Mouse (Mus musculus): ENCODE measurements around the gene Plin4. TPM values are rescaled to one million over a fixed set of nuclear protein-coding genes. Genes with fewer than 3 reads are reported as not detected.
A peak's percentile ranks its signal among the peaks of the same experiment; 100 is the strongest.

Plin4 gene
- polyA plus RNA-seq, 1 experiment: 0.30 TPM

- no peaks in the 10 kb centered on the region for H3K79me2 ChIP-seq (ENCODE audit: control insufficient read depth, insufficient read depth)
- no peaks in the 10 kb centered on the region for H3K36me3 ChIP-seq (ENCODE audit: control insufficient read depth, insufficient read depth)
- TF ChIP-seq MYOG (IDR thresholded peaks at IDR 0.05; ENCODE audit: control insufficient read depth in 1 of 3, insufficient read depth in 1 of 3, insufficient read length in 2 of 3, low read depth in 2 of 3): peak in 1 of 3 experiments; percentile 3
- no peak for TF ChIP-seq TCF12 (IDR thresholded peaks at IDR 0.05; ENCODE audit: insufficient read depth, poor library complexity, severe bottlenecking)
- H3K4me3 ChIP-seq: peak overlapping the region; percentile 13
- peaks cover 33% of the 10 kb centered on the region for H3K27me3 ChIP-seq (ENCODE audit: control insufficient read depth, insufficient read depth, insufficient read length)
- H3ac ChIP-seq (ENCODE audit: control insufficient read depth, insufficient read length): no peak overlapping the region
- H3K4me2 ChIP-seq (ENCODE audit: low read depth): peak overlapping the region; percentile 82
Measured at GRCm38 (mm10) chr17:56134463-56134971, 24.9 kb upstream of the Plin4 start.

DNA sequence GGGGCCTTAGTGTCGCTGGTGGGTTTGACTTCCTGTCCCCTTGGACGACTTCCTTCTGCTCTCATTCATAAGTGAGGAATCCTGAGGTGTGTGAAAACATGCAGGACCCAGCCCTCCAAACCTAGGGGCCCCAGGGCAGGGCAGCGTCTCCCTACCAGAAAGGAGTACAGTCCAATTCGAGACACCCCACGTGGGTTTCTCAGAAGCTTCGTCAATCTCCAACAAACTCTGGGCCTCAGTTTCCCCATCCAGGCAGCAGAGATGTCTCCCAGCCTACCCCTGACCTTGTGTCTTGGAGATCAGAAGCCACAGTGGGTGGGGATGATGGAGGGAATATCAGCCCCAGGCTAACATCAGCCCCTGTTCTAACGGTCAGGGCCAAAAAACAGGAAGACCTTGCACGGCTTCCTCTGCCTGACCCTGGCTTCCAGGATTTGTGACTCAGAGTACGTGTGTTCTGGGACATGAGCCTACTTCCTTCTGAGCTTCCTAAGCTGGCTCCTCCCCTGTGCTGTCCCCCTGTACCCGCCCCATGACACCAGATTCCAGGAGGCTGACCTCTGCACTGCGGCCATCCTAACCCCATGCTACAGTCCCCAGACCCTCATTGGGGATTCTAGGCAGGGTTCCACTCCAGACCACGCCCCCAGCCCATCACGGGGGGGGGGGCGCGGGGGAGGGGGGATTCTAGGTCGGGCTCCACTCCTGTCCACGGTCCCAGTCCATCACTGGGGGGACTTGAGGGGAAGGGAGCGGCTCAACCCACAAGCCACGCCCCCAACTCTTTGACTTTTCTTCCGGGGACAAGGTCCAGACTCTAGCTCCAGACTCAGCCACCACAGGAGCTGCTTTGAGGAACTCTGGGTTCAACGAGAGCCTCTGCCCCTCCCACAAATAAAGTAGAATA is 24.1 kb upstream of the Plin4 start:
- Histone ChIP-seq H3K4me3 (peak overlapping the region; percentile 13), H3K27me3 (ENCODE audit: control insufficient read depth, insufficient read depth, insufficient read length) (peaks cover 25% of the 10 kb centered on the region), H3ac (ENCODE audit: control insufficient read depth, insufficient read length) (no peak overlapping the region), H3K4me2 (ENCODE audit: low read depth) (peak overlapping the region; percentile 82), H3K36me3 (ENCODE audit: control insufficient read depth, insufficient read depth) (no peaks in the 10 kb centered on the region), H3K79me2 (ENCODE audit: control insufficient read depth, insufficient read depth) (no peaks in the 10 kb centered on the region)
- no peak for TF ChIP-seq E2F4 (IDR thresholded peaks at IDR 0.05; ENCODE audit: insufficient read depth)
- no peak for TF ChIP-seq SRF (IDR thresholded peaks at IDR 0.05; ENCODE audit: control insufficient read depth, insufficient read length, low read depth)
- TF ChIP-seq CEBPB (IDR thresholded peaks at IDR 0.05; ENCODE audit: insufficient read depth, poor library complexity, severe bottlenecking): no peak
- TF ChIP-seq MYOG (IDR thresholded peaks at IDR 0.05; ENCODE audit: control insufficient read depth in 1 of 3, insufficient read depth in 1 of 3, insufficient read length in 2 of 3, low read depth in 2 of 3): no peak
- TF ChIP-seq USF1 (IDR thresholded peaks at IDR 0.05; ENCODE audit: low read depth): no peak
- TF ChIP-seq MYOD1 (IDR thresholded peaks at IDR 0.05; ENCODE audit: control insufficient read depth in 1 of 3, insufficient read length in 2 of 3, low read depth in 2 of 3): no peak
- TF ChIP-seq TCF3 (IDR thresholded peaks at IDR 0.05; ENCODE audit: insufficient read length, low read depth): no peak
- no peak for TF ChIP-seq POLR2A (IDR thresholded peaks at IDR 0.05; ENCODE audit: insufficient read length, low read depth)
- TF ChIP-seq MAX (IDR thresholded peaks at IDR 0.05; ENCODE audit: low read depth): no peak
- TF ChIP-seq TCF12 (IDR thresholded peaks at IDR 0.05; ENCODE audit: insufficient read depth, poor library complexity, severe bottlenecking): no peak
- TF ChIP-seq REST (IDR thresholded peaks at IDR 0.05; ENCODE audit: insufficient read depth, insufficient read length): no peak

DNA sequence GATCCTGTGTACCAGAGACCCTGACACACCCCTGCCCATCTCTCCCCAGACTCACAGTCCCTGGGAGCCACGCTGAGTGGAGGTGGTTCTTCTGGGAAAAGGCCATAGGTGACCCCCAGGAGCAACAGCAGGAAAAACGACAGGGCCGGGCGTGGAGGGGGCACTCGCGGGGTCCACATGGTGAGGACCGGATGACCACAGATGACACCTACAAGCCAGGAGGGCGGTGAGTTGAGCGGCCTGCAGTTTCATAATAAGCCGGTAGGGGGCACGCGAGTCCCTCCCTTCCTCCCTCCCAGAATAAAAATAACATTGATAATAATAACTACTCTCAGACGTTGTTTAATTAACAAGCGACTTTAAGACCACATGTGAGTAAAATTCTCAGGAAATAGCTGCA is 23.1 kb upstream of the Plin4 start:
- TF ChIP-seq MAX (IDR thresholded peaks at IDR 0.05; ENCODE audit: low read depth): no peak
- TF ChIP-seq E2F4 (IDR thresholded peaks at IDR 0.05; ENCODE audit: insufficient read depth): no peak
- no peak for TF ChIP-seq CEBPB (IDR thresholded peaks at IDR 0.05; ENCODE audit: insufficient read depth, poor library complexity, severe bottlenecking)
- no peak for TF ChIP-seq SRF (IDR thresholded peaks at IDR 0.05; ENCODE audit: control insufficient read depth, insufficient read length, low read depth)
- no peak for TF ChIP-seq TCF12 (IDR thresholded peaks at IDR 0.05; ENCODE audit: insufficient read depth, poor library complexity, severe bottlenecking)
- no peak for TF ChIP-seq TCF3 (IDR thresholded peaks at IDR 0.05; ENCODE audit: insufficient read length, low read depth)
- TF ChIP-seq USF1 (IDR thresholded peaks at IDR 0.05; ENCODE audit: low read depth): no peak
- TF ChIP-seq POLR2AphosphoS2 (IDR thresholded peaks at IDR 0.05; ENCODE audit: insufficient read length, low read depth): no peak
- no peak for TF ChIP-seq POLR2A (IDR thresholded peaks at IDR 0.05; ENCODE audit: insufficient read length, low read depth)
- TF ChIP-seq MYOG (IDR thresholded peaks at IDR 0.05; ENCODE audit: control insufficient read depth in 1 of 3, insufficient read depth in 1 of 3, insufficient read length in 2 of 3, low read depth in 2 of 3): no peak
- TF ChIP-seq REST (IDR thresholded peaks at IDR 0.05; ENCODE audit: insufficient read depth, insufficient read length): no peak
- TF ChIP-seq MYOD1 (IDR thresholded peaks at IDR 0.05; ENCODE audit: control insufficient read depth in 1 of 3, insufficient read length in 2 of 3, low read depth in 2 of 3): no peak
- no peak overlapping the region for H3ac ChIP-seq (ENCODE audit: control insufficient read depth, insufficient read length)
- no peak overlapping the region for H3K4me3 ChIP-seq
- no peaks in the 10 kb centered on the region for H3K79me2 ChIP-seq (ENCODE audit: control insufficient read depth, insufficient read depth)
- H3K4me2 ChIP-seq (ENCODE audit: low read depth): no peak overlapping the region
- H3K27me3 ChIP-seq (ENCODE audit: control insufficient read depth, insufficient read depth, insufficient read length): peaks cover 23% of the 10 kb centered on the region
- no peaks in the 10 kb centered on the region for H3K36me3 ChIP-seq (ENCODE audit: control insufficient read depth, insufficient read depth)

DNA sequence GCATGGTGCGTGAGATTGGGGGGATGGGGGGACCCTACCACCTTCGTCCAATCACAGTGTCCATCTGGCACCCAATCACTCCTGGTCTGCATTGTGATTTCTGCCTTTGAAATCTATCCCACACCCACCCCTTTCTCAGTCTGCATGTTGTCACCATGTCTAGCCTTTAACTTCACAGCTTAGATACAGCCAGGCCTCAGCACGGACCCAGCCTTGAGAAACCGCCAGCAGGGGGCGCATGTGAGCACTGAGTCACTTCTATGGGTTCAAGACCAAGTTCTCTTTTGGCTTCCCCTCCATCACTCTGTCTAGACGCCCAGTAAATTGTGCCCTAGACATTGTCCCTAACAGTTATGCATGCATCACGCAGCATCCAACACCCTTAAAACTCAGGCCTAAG is 22.2 kb upstream of the Plin4 start:
- no peaks in the 10 kb centered on the region for H3K79me2 ChIP-seq (ENCODE audit: control insufficient read depth, insufficient read depth)
- no peak overlapping the region for H3K4me3 ChIP-seq
- no peak overlapping the region for H3K4me2 ChIP-seq (ENCODE audit: low read depth)
- peaks cover 28% of the 10 kb centered on the region for H3K27me3 ChIP-seq (ENCODE audit: control insufficient read depth, insufficient read depth, insufficient read length)
- H3K36me3 ChIP-seq (ENCODE audit: control insufficient read depth, insufficient read depth): no peaks in the 10 kb centered on the region
- H3ac ChIP-seq (ENCODE audit: control insufficient read depth, insufficient read length): no peak overlapping the region
- TF ChIP-seq MYOD1 (IDR thresholded peaks at IDR 0.05; ENCODE audit: control insufficient read depth in 1 of 3, insufficient read length in 2 of 3, low read depth in 2 of 3): no peak
- no peak for TF ChIP-seq MAX (IDR thresholded peaks at IDR 0.05; ENCODE audit: low read depth)
- TF ChIP-seq POLR2AphosphoS2 (IDR thresholded peaks at IDR 0.05; ENCODE audit: insufficient read length, low read depth): no peak
- TF ChIP-seq TCF12 (IDR thresholded peaks at IDR 0.05; ENCODE audit: insufficient read depth, poor library complexity, severe bottlenecking): no peak
- TF ChIP-seq USF1 (IDR thresholded peaks at IDR 0.05; ENCODE audit: low read depth): no peak
- no peak for TF ChIP-seq SRF (IDR thresholded peaks at IDR 0.05; ENCODE audit: control insufficient read depth, insufficient read length, low read depth)
- no peak for TF ChIP-seq POLR2A (IDR thresholded peaks at IDR 0.05; ENCODE audit: insufficient read length, low read depth)
- no peak for TF ChIP-seq MYOG (IDR thresholded peaks at IDR 0.05; ENCODE audit: control insufficient read depth in 1 of 3, insufficient read depth in 1 of 3, insufficient read length in 2 of 3, low read depth in 2 of 3)
- no peak for TF ChIP-seq E2F4 (IDR thresholded peaks at IDR 0.05; ENCODE audit: insufficient read depth)
- no peak for TF ChIP-seq TCF3 (IDR thresholded peaks at IDR 0.05; ENCODE audit: insufficient read length, low read depth)
- no peak for TF ChIP-seq CEBPB (IDR thresholded peaks at IDR 0.05; ENCODE audit: insufficient read depth, poor library complexity, severe bottlenecking)
- TF ChIP-seq REST (IDR thresholded peaks at IDR 0.05; ENCODE audit: insufficient read depth, insufficient read length): no peak

Data from myocyte (in vitro differentiated cells).